Mouse (Mus musculus): Measurements from ENCODE around the gene Pzp.

DNA sequence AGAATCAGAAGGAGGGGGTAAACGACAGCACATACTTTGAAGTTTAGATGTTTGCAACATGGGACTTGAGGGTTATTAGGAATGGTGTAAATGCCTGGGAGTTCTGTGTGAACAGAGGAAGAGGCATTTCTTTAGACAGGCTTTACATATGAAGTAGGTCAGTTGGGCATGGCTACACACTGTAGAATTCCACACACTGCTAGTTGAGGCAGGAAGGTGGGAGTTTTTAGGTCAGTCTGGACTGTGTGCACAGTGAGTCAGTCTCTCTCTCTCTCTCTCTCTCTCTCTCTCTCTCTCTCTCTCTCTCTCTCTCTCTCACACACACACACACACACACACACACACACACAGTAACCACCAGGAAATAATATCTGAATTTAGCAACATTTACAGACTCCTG, 31.2 kb downstream of the Pzp start:
- TF ChIP-seq GATA1 (IDR thresholded peaks at IDR 0.05; ENCODE audit: borderline replicate concordance, low read length) (no peak), FLI1 (IDR thresholded peaks at IDR 0.05; ENCODE audit: low read length) (no peak)
